Mouse (Mus musculus) lung, postnatal 0 days (tissue): ENCODE measurements at regions not wholly inside any gene's neighbourhood (a gene's known extent, or its start where the extent isn't known, plus 50 kb on each side); places are given as distances from the start of the nearest gene placed in this dataset.

ENCODE experiments used
- CTCF ChIP-seq: IDR thresholded peaks from 2 replicates; pipeline ENCODE4 v1.5.1; 2016; ENCODE audit warnings: antibody characterized with exemption, mild to moderate bottlenecking
- EP300 ChIP-seq: IDR thresholded peaks from 2 replicates; pipeline ENCODE4 v1.6.1; 2016; ENCODE audit warnings: antibody characterized with exemption, mild to moderate bottlenecking, control low read depth

DNA sequence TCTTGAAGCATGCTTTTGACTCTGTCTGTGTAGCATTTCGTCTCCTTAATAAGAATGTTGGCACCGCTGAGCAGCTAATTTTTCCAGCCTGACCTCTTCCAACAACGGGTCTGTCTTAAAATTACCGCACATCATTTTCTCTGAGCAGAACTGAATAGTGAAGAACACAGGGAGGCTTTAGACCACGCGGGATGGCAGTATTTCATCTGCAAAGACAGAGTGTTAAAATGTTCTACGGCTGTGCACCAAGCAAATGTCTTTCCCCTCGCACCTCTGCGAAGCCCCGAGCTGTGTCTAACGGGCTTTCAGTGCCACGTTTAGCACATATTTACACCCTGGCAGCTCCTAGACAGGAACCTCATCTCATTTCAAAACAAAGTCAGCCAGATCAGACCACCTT lies 75.3 kb upstream of the Exoc4 start:
- TF ChIP-seq CTCF (no peak), EP300 (no peak)
